Mouse (Mus musculus): ENCODE data around the gene Pcdh19.

Gene Pcdh19

GRCm38 (mm10) chrX:133657308-133658302 is 31.2 kb downstream of the Pcdh19 start:
- DNase-seq (ENCODE audit: extremely low spot score, low read depth, low spot score), result no peak

GRCm38 (mm10) chrX:133655876-133656538 is 32.8 kb downstream of the Pcdh19 start:
- DNase-seq (ENCODE audit: extremely low spot score, low read depth, low spot score), result no peak

DNA sequence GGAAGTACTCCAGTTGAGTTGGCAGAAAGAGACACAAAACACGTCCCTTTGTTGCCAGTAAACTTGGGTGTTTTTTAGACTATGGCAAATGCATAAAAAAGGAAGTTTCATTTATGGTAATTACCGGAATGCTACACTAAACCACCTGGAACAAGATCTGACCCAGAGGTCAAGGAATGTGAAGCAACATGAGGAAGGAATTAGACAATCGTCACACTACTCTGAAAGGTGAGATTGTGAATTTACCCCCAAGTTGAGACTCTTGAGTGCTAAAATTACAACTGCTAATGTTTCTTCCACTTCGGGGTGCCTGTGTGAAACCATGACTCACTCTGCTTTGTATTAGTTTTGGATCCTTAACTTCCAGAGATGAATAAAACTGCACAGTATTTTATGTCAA is 33.6 kb downstream of the Pcdh19 start:
- peak; percentile 54 for DNase-seq (ENCODE audit: extremely low spot score, low read depth, low spot score)

GRCm38 (mm10) chrX:133653071-133653470 is 35.7 kb downstream of the Pcdh19 start:
- no peak for DNase-seq (ENCODE audit: extremely low spot score, low read depth, low spot score)

DNA sequence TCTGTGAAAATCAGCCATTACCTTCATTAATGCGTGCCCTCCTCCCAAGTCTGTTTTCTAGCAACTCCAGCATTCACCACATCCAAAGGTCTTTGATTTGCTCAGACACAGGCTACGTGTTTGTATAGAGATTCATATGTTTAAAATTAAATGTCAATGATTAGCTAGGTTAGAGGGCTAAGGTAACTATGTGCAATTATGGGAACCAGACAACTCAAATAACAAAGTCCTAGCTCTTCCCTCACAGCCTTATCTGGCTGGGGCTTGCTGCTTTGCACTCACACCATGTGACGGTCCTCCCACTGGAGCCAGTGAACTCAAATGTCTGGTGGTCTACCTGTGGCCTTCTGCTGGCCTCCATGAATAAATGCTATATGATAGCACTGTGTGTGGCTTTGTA is 38.4 kb downstream of the Pcdh19 start:
- DNase-seq (ENCODE audit: extremely low spot score, low read depth, low spot score), result no peak

GRCm38 (mm10) chrX:133647809-133648208 is 41.0 kb downstream of the Pcdh19 start:
- DNase-seq (ENCODE audit: extremely low spot score, low read depth, low spot score), result no peak

GRCm38 (mm10) chrX:133639445-133639844 is 49.3 kb downstream of the Pcdh19 start:
- DNase-seq (ENCODE audit: extremely low spot score, low read depth, low spot score), result no peak

DNA sequence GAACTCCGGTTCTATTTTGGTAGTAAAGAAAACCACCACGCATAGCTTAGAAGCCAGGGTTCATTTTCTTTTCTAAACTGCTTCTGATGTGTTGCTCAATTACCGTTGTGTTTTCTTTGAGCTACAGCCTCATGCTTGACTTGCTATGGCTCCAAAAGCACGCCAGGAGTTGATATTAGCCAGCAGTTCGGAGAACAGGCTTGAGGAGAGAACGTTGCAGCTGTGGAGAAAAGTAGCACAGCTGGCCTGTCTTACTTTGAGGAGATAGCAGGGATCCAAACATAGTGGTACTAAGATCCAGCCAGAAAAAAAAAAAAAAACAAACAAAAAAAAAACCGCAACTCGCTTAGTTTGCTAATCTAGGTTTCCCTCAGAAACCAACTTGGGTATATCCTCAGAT is 59.2 kb downstream of the Pcdh19 start:
- DNase-seq (ENCODE audit: extremely low spot score, low read depth, low spot score), result no peak

- no peak for DNase-seq (ENCODE audit: extremely low spot score, low read depth, low spot score)
Observed at GRCm38 (mm10) chrX:133618222-133618621, 70.6 kb downstream of the Pcdh19 start.

- no peak for DNase-seq (ENCODE audit: extremely low spot score, low read depth, low spot score)
Observed at GRCm38 (mm10) chrX:133605828-133606227, 83.0 kb downstream of the Pcdh19 start.

- no peak for DNase-seq (ENCODE audit: extremely low spot score, low read depth, low spot score)
Observed at GRCm38 (mm10) chrX:133604272-133604671, 84.5 kb downstream of the Pcdh19 start.

DNA sequence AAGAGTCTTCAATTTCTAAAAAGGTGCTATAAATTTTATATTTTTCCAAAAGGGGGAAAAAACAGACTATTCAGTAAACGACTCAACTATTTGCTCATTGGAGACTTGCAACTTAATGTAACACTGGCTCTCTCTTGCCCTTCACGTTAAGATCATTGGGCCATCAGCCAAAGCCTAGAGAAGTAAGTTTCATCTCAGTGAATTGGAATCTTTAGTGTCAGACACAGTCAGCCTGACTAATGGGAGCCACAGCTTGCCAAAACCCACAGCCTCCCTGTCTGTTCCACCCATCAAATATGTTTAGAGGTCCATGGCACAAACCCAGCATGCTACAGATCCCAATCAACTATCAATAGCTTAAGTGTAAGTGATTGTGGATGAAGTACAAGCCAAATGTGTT is 86.7 kb downstream of the Pcdh19 start:
- no peak for DNase-seq (ENCODE audit: extremely low spot score, low read depth, low spot score)

DNA sequence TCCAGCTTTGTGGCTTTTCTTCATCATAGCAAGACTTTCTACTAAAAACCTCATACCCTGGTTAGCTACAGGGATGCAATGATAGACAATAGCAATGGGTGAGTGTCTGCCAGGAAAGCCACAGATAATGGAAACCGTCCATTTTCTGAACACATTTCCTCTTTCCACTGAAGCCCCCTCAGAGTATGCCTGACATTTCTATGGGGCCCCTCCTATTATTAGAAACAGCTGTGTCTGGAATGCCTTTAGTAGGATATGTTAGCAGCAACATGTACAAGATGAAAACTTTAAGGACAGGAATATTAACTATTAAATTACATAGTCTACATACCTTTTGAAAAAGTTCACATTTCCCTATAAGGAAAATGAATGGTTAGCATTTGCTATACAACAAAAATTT is 87.1 kb downstream of the Pcdh19 start:
- no peak for DNase-seq (ENCODE audit: extremely low spot score, low read depth, low spot score)

DNA sequence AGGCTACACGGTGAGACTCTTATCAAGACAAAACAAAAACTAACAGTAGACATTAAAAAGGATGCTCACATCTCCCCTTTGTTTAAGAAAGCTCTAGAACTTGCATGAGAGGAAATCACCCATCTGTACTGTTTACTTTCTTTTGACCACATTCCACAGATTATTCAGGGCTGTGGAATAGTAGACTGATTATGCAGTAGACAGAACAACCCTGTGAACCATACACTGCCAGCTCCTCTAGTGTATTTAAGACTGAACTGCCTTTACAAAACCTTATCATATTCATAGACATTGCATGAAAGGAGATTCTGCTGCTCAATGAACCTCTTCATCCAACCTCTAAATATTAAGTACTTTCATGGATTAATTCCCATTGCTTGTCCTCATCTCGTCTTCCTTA is 87.6 kb downstream of the Pcdh19 start:
- no peak for DNase-seq (ENCODE audit: extremely low spot score, low read depth, low spot score)

DNA sequence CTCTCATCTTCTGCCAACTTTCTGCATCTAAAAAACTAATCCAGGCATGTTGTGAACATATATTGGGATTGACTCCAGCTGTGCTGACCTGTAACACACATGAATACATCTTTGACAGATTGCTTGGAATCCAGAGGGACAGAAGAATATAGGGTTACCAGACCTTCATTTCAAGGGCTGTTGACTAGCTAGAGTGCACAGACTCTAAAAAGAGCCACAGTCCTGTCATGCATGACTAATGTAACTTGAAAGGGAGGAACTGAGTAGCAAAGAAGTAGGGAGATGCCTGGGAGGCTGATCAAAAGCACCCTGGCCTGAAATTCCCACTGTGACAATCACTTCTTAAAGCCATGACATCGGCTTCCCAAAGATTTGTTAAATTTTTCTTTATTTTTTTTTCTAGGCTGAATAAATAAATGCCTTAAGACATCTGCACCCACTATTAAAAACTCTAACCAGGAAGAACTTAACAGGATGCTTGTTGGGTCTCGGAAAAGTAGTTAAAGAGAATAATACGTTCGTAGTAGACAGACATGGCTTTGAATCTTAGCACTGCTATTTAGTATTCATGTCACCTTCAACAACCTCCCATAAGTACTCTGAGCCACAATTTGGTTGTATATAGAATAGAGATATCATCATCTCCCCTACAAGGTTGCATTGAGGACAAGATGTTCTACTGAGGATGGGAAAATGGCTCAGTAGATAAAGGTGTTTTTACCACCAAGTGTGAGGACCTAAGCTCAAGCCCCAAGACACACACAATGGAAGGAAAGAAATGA is 113.0 kb downstream of the Pcdh19 start:
- DNase-seq (ENCODE audit: extremely low spot score, low read depth, low spot score), result no peak

GRCm38 (mm10) chrX:133565355-133565754 is 123.4 kb downstream of the Pcdh19 start:
- DNase-seq (ENCODE audit: extremely low spot score, low read depth, low spot score), result no peak

All from hindlimb bud, embryonic 11.5 days (tissue).